Mouse (Mus musculus): Measurements from ENCODE around the gene Klra4. TPM values are rescaled to one million over a fixed set of nuclear protein-coding genes. Genes with fewer than 3 reads are reported as not detected.
"Not testable (repeated sequence)": the region's sequence is repeated elsewhere in the genome, so short reads cannot be mapped to it uniquely, and the experiment has no call there.

The Klra4 gene
- 1.3 TPM in 1 of 2 replicates, not detected in the other for polyA plus RNA-seq (2011; ENCODE audit: insufficient read depth, insufficient read length, low replicate concordance, missing spikeins)

- WGBS, result 70% methylated on average over 1 of the region's 1 CpGs
- not testable (repeated sequence) for H3K4me1 ChIP-seq (ENCODE audit: control insufficient read depth, insufficient read depth, low read length); H3K4me3 ChIP-seq (replicated peaks; ENCODE audit: control insufficient read depth, low read depth, low read length); H3K27ac ChIP-seq (ENCODE audit: control insufficient read depth, insufficient read depth, low read depth, low read length, poor library complexity)
Observed at GRCm38 (mm10) chr6:130067171-130067570, at the start of gene Klra4. TSS of gene Klra4 (minus strand) at chr6:130067271.

DNA sequence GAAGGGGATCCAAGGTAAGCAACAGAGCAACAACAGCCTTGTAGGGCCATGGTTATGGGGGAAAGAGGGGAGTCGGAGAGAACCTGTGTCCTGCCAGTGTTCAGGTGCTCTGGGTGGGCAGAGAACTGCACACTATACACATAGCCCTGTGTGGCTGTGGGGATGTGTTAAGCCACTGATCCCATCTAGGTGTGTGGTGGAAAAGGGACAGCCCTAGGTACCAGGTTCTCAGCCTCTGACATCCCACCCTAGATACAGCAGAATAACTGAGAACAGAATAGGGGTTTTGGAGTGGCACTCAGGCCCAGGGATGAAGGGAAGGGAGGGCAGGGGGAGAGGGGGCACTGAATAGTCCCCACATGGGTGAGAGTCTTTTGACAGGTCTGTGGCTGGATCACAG is 43.4 kb upstream of the Klra4 start:
- H3K4me1 ChIP-seq (ENCODE audit: control insufficient read depth, insufficient read depth, low read length), result no peaks in the 10 kb centered on the region
- 80% methylated on average over 1 of the region's 1 CpGs for WGBS
- TF ChIP-seq CTCF (IDR thresholded peaks at IDR 0.05; ENCODE audit: control insufficient read depth, insufficient read depth, low read length), result no peak
- TF ChIP-seq POLR2A (IDR thresholded peaks at IDR 0.05; ENCODE audit: borderline replicate concordance, control insufficient read depth, low read depth, low read length), result no peak
- H3K27ac ChIP-seq (ENCODE audit: control insufficient read depth, insufficient read depth, low read depth, low read length, poor library complexity), result no peak overlapping the region
- H3K4me3 ChIP-seq (replicated peaks; ENCODE audit: control insufficient read depth, low read depth, low read length), result no peak overlapping the region

- WGBS, result 67% methylated on average over 3 of the region's 3 CpGs
- H3K4me1 ChIP-seq (ENCODE audit: control insufficient read depth, insufficient read depth, low read length), result not testable (repeated sequence)
Observed at GRCm38 (mm10) chr6:130102743-130103142, 35.7 kb upstream of the Klra4 start.

GRCm38 (mm10) chr6:130092336-130092948 is 25.4 kb upstream of the Klra4 start:
- TF ChIP-seq POLR2A (IDR thresholded peaks at IDR 0.05; ENCODE audit: borderline replicate concordance, control insufficient read depth, low read depth, low read length) (no peak), CTCF (IDR thresholded peaks at IDR 0.05; ENCODE audit: control insufficient read depth, insufficient read depth, low read length) (no peak)
- H3K27ac ChIP-seq (ENCODE audit: control insufficient read depth, insufficient read depth, low read depth, low read length, poor library complexity), result no peak overlapping the region
- WGBS, result 31% methylated on average over 5 of the region's 5 CpGs
- no peaks in the 10 kb centered on the region for H3K4me1 ChIP-seq (ENCODE audit: control insufficient read depth, insufficient read depth, low read length)
- no peak overlapping the region for H3K4me3 ChIP-seq (replicated peaks; ENCODE audit: control insufficient read depth, low read depth, low read length)

More at GRCm38 (mm10) chr6:130102743-130103142, 35.7 kb upstream of the Klra4 start:
- not testable (repeated sequence) for H3K4me3 ChIP-seq (replicated peaks; ENCODE audit: control insufficient read depth, low read depth, low read length); H3K27ac ChIP-seq (ENCODE audit: control insufficient read depth, insufficient read depth, low read depth, low read length, poor library complexity)

GRCm38 (mm10) chr6:130065196-130065595 is 1.9 kb downstream of the Klra4 start:
- Histone ChIP-seq H3K4me3 (replicated peaks; ENCODE audit: control insufficient read depth, low read depth, low read length) (no peak overlapping the region), H3K4me1 (ENCODE audit: control insufficient read depth, insufficient read depth, low read length) (no peaks in the 10 kb centered on the region)

DNA sequence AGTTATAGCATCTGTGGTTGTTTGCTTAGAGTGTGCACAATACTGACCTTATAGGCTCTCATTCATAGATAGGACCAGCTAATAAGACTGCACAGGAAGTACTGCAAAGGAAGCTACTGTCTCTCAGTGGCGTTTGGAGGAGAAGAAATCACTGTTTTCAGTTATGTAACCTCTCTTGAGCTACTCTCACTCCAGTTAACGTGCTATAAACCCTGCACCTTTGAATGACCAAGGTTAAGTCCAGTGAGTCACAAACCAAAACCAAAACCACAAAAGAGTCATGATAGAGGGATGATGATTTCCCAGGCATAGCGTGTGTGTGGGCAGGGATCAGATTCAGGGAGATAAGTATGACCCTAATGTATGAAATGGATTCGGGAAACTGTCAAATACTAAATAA is 31.9 kb downstream of the Klra4 start:
- WGBS, result 44% methylated on average over 4 of the region's 4 CpGs
- H3K27ac ChIP-seq (ENCODE audit: control insufficient read depth, insufficient read depth, low read depth, low read length, poor library complexity); H3K4me1 ChIP-seq (ENCODE audit: control insufficient read depth, insufficient read depth, low read length); H3K4me3 ChIP-seq (replicated peaks; ENCODE audit: control insufficient read depth, low read depth, low read length): not testable (repeated sequence)

More at GRCm38 (mm10) chr6:130065196-130065595, 1.9 kb downstream of the Klra4 start:
- TF ChIP-seq CTCF (IDR thresholded peaks at IDR 0.05; ENCODE audit: control insufficient read depth, insufficient read depth, low read length) (no peak), POLR2A (IDR thresholded peaks at IDR 0.05; ENCODE audit: borderline replicate concordance, control insufficient read depth, low read depth, low read length) (no peak)
- H3K27ac ChIP-seq (ENCODE audit: control insufficient read depth, insufficient read depth, low read depth, low read length, poor library complexity), result no peak overlapping the region
- 72% methylated on average over 5 of the region's 5 CpGs for WGBS

DNA sequence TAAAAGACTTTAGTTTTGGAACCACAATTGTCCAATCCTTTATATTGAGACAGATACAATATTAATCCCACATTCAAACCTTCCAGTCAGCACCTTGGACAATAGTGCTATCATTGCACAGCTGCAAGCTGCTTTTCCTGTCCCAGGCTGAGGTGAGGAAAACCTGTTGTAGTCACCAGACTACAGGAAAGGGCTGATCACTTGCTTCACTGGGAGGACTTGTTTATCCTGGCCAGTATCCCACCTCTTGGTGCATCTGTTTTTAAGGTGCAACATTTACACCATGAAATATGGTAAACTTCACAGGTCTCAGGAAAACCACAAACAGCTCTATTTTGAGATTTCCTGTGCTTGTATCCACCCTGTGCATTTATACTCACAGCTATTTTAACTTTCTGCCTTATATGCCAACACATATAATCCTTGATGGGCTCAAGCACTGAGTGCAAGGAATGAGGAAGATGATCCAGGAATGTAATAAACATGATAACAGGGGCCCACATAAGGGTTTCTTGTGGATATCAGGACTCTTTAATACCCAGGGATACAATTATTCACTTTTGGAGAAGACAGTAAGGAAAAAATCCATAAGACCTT is 35.5 kb downstream of the Klra4 start:
- not testable (repeated sequence) for H3K27ac ChIP-seq (ENCODE audit: control insufficient read depth, insufficient read depth, low read depth, low read length, poor library complexity); H3K4me1 ChIP-seq (ENCODE audit: control insufficient read depth, insufficient read depth, low read length); H3K4me3 ChIP-seq (replicated peaks; ENCODE audit: control insufficient read depth, low read depth, low read length)

GRCm38 (mm10) chr6:130026854-130027253 is 40.2 kb downstream of the Klra4 start, which contains the start of gene Klra6:
TSS of gene Klra6 (minus strand) at chr6:130026954.
- Histone ChIP-seq H3K4me3 (replicated peaks; ENCODE audit: control insufficient read depth, low read depth, low read length) (no peak within 1 kb of the TSS), H3K27ac (ENCODE audit: control insufficient read depth, insufficient read depth, low read depth, low read length, poor library complexity) (no peak within 1 kb of the TSS), H3K4me1 (ENCODE audit: control insufficient read depth, insufficient read depth, low read length) (no peaks in the 10 kb centered on the region; the same call in 1 of the 2 replicates)
- WGBS, result 59% methylated on average over 4 of the region's 4 CpGs
- TF ChIP-seq CTCF (IDR thresholded peaks at IDR 0.05; ENCODE audit: control insufficient read depth, insufficient read depth, low read length) (no peak), POLR2A (IDR thresholded peaks at IDR 0.05; ENCODE audit: borderline replicate concordance, control insufficient read depth, low read depth, low read length) (no peak)

Other genes with a start within 250 kb of the Klra4 start
- gene Gm17631, start 204.6 kb downstream of the Klra4 start, polyA plus RNA-seq (2011; ENCODE audit: insufficient read depth, insufficient read length, low replicate concordance, missing spikeins), result not detected in 2 replicates
- gene Klra17, start 190.6 kb downstream of the Klra4 start, polyA plus RNA-seq (2011; ENCODE audit: insufficient read depth, insufficient read length, low replicate concordance, missing spikeins), result 3.4 and 8.5 TPM in 2 replicates
- not detected in 2 replicates for gene Klra5, start 149.6 kb downstream of the Klra4 start, polyA plus RNA-seq (2011; ENCODE audit: insufficient read depth, insufficient read length, low replicate concordance, missing spikeins)
- not detected in 2 replicates for gene Klra6, start 40.3 kb downstream of the Klra4 start, polyA plus RNA-seq (2011; ENCODE audit: insufficient read depth, insufficient read length, low replicate concordance, missing spikeins)
- gene Klra8, start 62.6 kb upstream of the Klra4 start, polyA plus RNA-seq (2011; ENCODE audit: insufficient read depth, insufficient read length, low replicate concordance, missing spikeins), result 5.2 and 7.9 TPM in 2 replicates
- gene Klra9, start 125.8 kb upstream of the Klra4 start, polyA plus RNA-seq (2011; ENCODE audit: insufficient read depth, insufficient read length, low replicate concordance, missing spikeins), result 3.0 and 4.9 TPM in 2 replicates
- gene Klra7, start 166.1 kb upstream of the Klra4 start, polyA plus RNA-seq (2011; ENCODE audit: insufficient read depth, insufficient read length, low replicate concordance, missing spikeins), result 2.8 and 4.1 TPM in 2 replicates
- not detected in 2 replicates for gene Klra10, start 214.7 kb upstream of the Klra4 start, polyA plus RNA-seq (2011; ENCODE audit: insufficient read depth, insufficient read length, low replicate concordance, missing spikeins)